Mouse (Mus musculus) intestine, embryonic 16.5 days (tissue): ENCODE data around the gene Psmb1. TPM values are rescaled to one million over a fixed set of nuclear protein-coding genes. Genes with fewer than 3 reads are reported as not detected.
A peak's percentile ranks its signal among the peaks of the same experiment; 100 is the strongest.
"Not testable (repeated sequence)": the region's sequence is repeated elsewhere in the genome, so short reads cannot be mapped to it uniquely, and the experiment has no call there.

Experiments
- ATAC-seq: fragments of 200-750 bp; cut with Nextera tagmentation; 2 replicates; pipeline ENCODE4 v1.8.0; 2017; ENCODE audit warnings: moderate TSS enrichment, moderate library complexity
- H3K27ac ChIP-seq: fragments of 300-500 bp; sonication (generic); 2 replicates; pipeline ENCODE4 v1.5.1; 2014; ENCODE audit warnings: mild to moderate bottlenecking, low read length
- H3K27me3 ChIP-seq: fragments of 300-500 bp; sonication (generic); replicated peaks from 2 replicates; pipeline ENCODE4 v1.6.1; 2014; ENCODE audit warnings: low read length, control low read depth, mixed read lengths; ENCODE audit not compliant: control insufficient read depth, insufficient read depth
- H3K36me3 ChIP-seq: fragments of 300-500 bp; sonication (generic); 2 replicates; pipeline ENCODE4 v1.6.1; 2014; ENCODE audit warnings: low read length, control low read depth; ENCODE audit not compliant: control insufficient read depth, insufficient read depth
- H3K4me1 ChIP-seq: fragments of 300-500 bp; sonication (generic); 2 replicates; pipeline ENCODE4 v1.6.1; 2014; ENCODE audit warnings: low read length, control low read depth, mixed read lengths; ENCODE audit not compliant: control insufficient read depth, insufficient read depth
- H3K4me2 ChIP-seq: fragments of 300-500 bp; sonication (generic); 2 replicates; pipeline ENCODE4 v1.6.1; 2014; ENCODE audit warnings: low read depth, low read length, control low read depth
- H3K4me3 ChIP-seq: fragments of 300-500 bp; sonication (generic); 2 replicates; pipeline ENCODE4 v1.5.1; 2014; ENCODE audit warnings: mild to moderate bottlenecking, low read length
- H3K9ac ChIP-seq: fragments of 300-500 bp; sonication (generic); 2 replicates; pipeline ENCODE4 v1.6.1; 2014; ENCODE audit warnings: low read depth, low read length
- H3K9me3 ChIP-seq: fragments of 300-500 bp; sonication (generic); 2 replicates; pipeline ENCODE4 v1.6.1; 2016; ENCODE audit warnings: low read length, control low read depth; ENCODE audit not compliant: control insufficient read depth
- WGBS: fragments of 180-500 bp; shearing (Covaris S2); extraction: QIAGEN DNeasy Blood & Tissue Kit; methylation state at CpG from one replicate; pipeline ENCODE4 v1.1.7; 2014; 5-methylcytosine and 5-hydroxymethylcytosine counted together
- polyA plus RNA-seq: library from polyadenylated mRNA; unstranded; fragments of >200 nt; fragmentation: Nextera tagmentation; extraction: Ambion mirVana; gene quantifications from 2 replicates; pipeline ENCODE4 v1.2.1, GENCODE M21; 2015

The Psmb1 gene
- polyA plus RNA-seq, 1 experiment from 2014 or later = 252 TPM

DNA sequence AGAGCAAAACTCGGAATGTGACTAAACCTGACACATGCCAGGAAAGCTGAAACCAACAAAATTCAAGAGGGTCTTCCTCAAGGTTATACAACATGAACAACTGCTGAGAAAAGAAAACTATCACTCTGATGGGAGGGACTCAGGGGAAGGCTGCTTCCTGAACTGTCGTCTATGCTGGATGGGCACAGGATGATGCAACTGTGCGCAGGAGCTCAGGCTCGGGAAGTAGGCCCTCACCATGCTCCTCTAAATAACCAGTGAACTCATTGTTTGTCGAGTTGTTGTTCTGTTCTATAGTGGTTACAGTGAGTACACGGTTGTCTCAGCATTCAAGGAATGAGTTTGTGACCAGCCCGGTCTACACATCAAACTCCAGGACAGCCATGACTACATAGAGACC, 9.0 kb downstream of the Psmb1 start:
- Histone ChIP-seq H3K9ac (no peak overlapping the region), H3K9me3 (no peaks in the 10 kb centered on the region), H3K4me1 (no peaks in the 10 kb centered on the region), H3K27me3 (no peaks in the 10 kb centered on the region), H3K4me3 (no peak overlapping the region), H3K27ac (no peak overlapping the region), H3K36me3 (peaks cover 12% of the 10 kb centered on the region; the same call in 1 of the 2 replicates), H3K4me2 (no peak overlapping the region)
- no peak for ATAC-seq
- 91% methylated on average over 7 of the region's 7 CpGs for WGBS

- Histone ChIP-seq H3K36me3 (peaks cover 32% of the 10 kb centered on the region), H3K4me1 (no peaks in the 10 kb centered on the region), H3K27ac (no peak overlapping the region), H3K9me3 (no peaks in the 10 kb centered on the region), H3K27me3 (no peaks in the 10 kb centered on the region), H3K4me2 (no peak overlapping the region), H3K9ac (no peak overlapping the region), H3K4me3 (no peak overlapping the region)
- 89% methylated on average over 4 of the region's 4 CpGs for WGBS
- ATAC-seq = no peak
These were observed 26.9 kb downstream of the Psmb1 start for GRCm38 (mm10) chr17:15472671-15473070.

- H3K4me3 ChIP-seq = no peak overlapping the region
- peaks cover 3% of the 10 kb centered on the region for H3K36me3 ChIP-seq
- no peak overlapping the region for H3K9ac ChIP-seq
- no peaks in the 10 kb centered on the region for H3K4me1 ChIP-seq
- WGBS = 23% methylated on average over 5 of the region's 5 CpGs
- ATAC-seq = peak; percentile 66
- no peaks in the 10 kb centered on the region for H3K9me3 ChIP-seq
- H3K4me2 ChIP-seq = no peak overlapping the region
- H3K27ac ChIP-seq = no peak overlapping the region
- H3K27me3 ChIP-seq = no peaks in the 10 kb centered on the region
These were observed 31.9 kb downstream of the Psmb1 start for GRCm38 (mm10) chr17:15467669-15468068.

DNA sequence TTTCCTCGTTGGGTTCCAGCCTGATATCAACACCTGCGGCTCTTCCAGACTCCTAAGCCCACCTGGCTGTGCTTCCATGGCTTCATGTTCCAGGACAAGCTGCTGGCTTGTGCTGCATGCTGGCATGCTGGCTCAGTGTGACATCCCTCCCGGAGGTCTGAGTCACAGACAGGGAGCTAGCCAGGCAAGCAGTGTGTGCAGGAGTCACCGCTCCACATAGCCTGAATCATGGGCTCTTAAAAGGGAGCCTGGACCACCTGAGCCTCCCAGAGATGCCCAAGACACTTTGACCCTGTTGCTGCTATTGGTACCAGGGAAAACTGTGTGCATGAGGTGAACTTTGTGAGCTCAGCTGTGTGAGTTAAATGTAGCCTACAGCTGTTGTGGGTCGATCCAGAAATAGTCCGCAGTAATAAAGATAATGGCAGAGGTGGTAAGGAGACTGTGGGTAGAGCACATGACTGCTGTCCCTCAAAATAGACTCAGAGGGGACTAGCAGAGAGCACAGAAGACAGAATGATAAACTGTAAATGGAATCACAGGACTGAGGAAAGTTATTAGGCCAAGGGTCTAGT, 37.5 kb downstream of the Psmb1 start:
- no peak overlapping the region for H3K4me3 ChIP-seq
- H3K4me2 ChIP-seq = no peak overlapping the region
- no peak overlapping the region for H3K9ac ChIP-seq
- ATAC-seq = no peak
- H3K36me3 ChIP-seq = no peaks in the 10 kb centered on the region
- no peak overlapping the region for H3K27ac ChIP-seq
- H3K9me3 ChIP-seq = no peaks in the 10 kb centered on the region
- 88% methylated on average over 6 of the region's 6 CpGs for WGBS
- H3K4me1 ChIP-seq = no peaks in the 10 kb centered on the region
- H3K27me3 ChIP-seq = no peaks in the 10 kb centered on the region

- no peaks in the 10 kb centered on the region for H3K9me3 ChIP-seq
- no peak overlapping the region for H3K4me2 ChIP-seq
- H3K27ac ChIP-seq = no peak overlapping the region
- 88% methylated on average over 4 of the region's 4 CpGs for WGBS
- H3K27me3 ChIP-seq = no peaks in the 10 kb centered on the region
- H3K9ac ChIP-seq = no peak overlapping the region
- H3K36me3 ChIP-seq = no peaks in the 10 kb centered on the region
- H3K4me1 ChIP-seq = no peaks in the 10 kb centered on the region
- no peak overlapping the region for H3K4me3 ChIP-seq
- ATAC-seq = no peak
These were observed 39.8 kb downstream of the Psmb1 start for GRCm38 (mm10) chr17:15459761-15460160.

DNA sequence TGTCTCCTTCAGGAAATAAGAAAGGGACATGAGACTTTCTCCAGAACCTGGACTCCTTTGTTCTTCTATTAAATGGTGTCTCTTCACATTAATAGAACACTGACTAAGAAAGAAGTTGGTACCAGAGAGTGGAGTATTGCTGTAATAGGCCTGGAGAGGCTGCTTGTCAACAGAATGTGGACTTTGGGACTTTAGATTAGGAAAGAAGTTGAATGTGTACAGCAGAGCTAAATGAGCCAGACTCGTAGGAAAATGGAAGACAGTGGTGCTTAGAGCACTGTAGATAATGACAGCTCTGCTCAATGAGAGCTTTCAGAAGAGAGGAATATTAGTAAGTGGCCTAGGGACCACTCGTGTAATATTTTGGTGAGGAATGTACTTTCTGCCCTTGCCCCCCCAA, 43.0 kb downstream of the Psmb1 start:
- no peaks in the 10 kb centered on the region for H3K27me3 ChIP-seq
- WGBS = 76% methylated on average over 2 of the region's 2 CpGs
- peak; percentile 87 for ATAC-seq

DNA sequence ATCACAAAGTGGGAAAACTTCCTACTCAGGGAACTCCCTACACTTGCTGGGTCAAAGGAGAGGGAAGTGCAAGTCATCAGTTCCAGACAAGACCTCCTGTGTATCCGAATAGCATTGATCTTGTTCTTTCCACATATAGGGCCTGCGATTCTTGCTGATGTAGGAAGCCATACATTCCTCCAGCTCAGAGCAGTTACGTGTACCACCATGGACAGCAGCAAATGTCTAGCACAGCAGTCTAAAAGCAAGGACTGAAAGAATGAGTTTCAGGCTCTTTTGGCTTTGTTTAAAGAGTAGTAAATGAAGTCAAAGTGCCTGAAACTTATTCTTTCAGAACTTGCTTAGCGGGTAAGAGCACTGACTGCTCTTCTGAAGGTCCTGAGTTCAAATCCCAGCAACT, 44.3 kb downstream of the Psmb1 start:
- Histone ChIP-seq H3K9me3 (no peaks in the 10 kb centered on the region), H3K27ac (no peak overlapping the region), H3K4me1 (no peaks in the 10 kb centered on the region), H3K36me3 (no peaks in the 10 kb centered on the region), H3K4me2 (no peak overlapping the region), H3K4me3 (no peak overlapping the region), H3K27me3 (no peaks in the 10 kb centered on the region), H3K9ac (no peak overlapping the region)
- WGBS = 75% methylated on average over 4 of the region's 4 CpGs
- no peak for ATAC-seq

More for the DNA sequence above, 43.0 kb downstream of the Psmb1 start:
- Histone ChIP-seq H3K27ac (no peak overlapping the region), H3K9me3 (no peaks in the 10 kb centered on the region), H3K4me1 (no peaks in the 10 kb centered on the region), H3K4me3 (no peak overlapping the region), H3K9ac (no peak overlapping the region), H3K4me2 (no peak overlapping the region), H3K36me3 (no peaks in the 10 kb centered on the region)

DNA sequence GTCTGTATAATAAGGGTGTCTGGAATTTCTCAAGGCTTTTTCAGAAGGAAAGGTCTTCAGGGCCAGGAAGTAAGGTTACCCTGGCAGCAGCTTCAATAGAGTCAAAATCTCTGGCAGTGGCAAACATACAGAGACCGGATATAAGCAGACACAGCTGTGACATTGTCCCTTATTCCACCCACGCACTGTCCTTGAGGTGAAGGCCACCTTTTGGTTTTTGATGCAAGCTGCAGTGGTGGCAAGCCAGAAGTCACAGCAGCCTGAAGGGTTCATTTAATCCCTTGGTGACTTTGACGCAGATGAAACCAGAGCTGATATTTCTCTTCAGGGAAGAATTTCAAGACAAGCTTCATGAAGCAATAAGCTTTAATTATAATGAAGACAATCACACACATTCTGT, 49.9 kb downstream of the Psmb1 start:
- no peak overlapping the region for H3K4me2 ChIP-seq

GRCm38 (mm10) chr17:15449144-15449543, 50.4 kb downstream of the Psmb1 start:
- not testable (repeated sequence) for H3K9ac ChIP-seq, H3K4me3 ChIP-seq, H3K27ac ChIP-seq, H3K4me1 ChIP-seq, H3K36me3 ChIP-seq, H3K4me2 ChIP-seq, H3K27me3 ChIP-seq, H3K9me3 ChIP-seq, ATAC-seq
- 69% methylated on average over 6 of the region's 6 CpGs for WGBS

More for the DNA sequence above, 49.9 kb downstream of the Psmb1 start:
- no peak overlapping the region for H3K9ac ChIP-seq
- H3K4me3 ChIP-seq = no peak overlapping the region
- no peaks in the 10 kb centered on the region for H3K36me3 ChIP-seq
- H3K9me3 ChIP-seq = no peaks in the 10 kb centered on the region
- H3K27ac ChIP-seq = no peak overlapping the region
- 75% methylated on average over 3 of the region's 3 CpGs for WGBS
- no peak for ATAC-seq
- no peaks in the 10 kb centered on the region for H3K27me3 ChIP-seq
- H3K4me1 ChIP-seq = no peaks in the 10 kb centered on the region

DNA sequence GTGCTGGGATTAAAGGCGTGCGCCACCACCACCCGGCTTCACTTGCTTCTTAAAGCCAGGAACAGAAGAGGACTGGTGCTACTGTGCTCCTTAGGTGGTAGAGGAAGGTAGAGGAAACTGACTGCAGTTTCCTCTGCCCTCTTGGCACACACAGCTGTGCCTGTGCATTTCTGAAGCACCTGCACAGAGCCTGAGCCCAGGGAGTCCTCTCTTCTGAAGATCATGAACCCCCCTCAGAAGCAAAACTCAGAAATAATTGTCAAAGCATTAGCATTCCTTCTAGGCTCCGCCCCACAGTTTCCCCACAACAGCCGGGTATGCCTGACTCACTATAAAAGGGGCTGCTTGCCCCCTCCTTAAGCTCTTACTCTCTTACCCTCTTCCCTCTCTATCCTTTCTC, 51.7 kb downstream of the Psmb1 start:
- WGBS = 61% methylated on average over 5 of the region's 5 CpGs
- H3K4me3 ChIP-seq = no peak overlapping the region
- no peaks in the 10 kb centered on the region for H3K36me3 ChIP-seq
- no peaks in the 10 kb centered on the region for H3K9me3 ChIP-seq
- H3K27ac ChIP-seq = no peak overlapping the region
- H3K4me1 ChIP-seq = no peaks in the 10 kb centered on the region
- no peak overlapping the region for H3K4me2 ChIP-seq
- no peaks in the 10 kb centered on the region for H3K27me3 ChIP-seq
- no peak for ATAC-seq
- no peak overlapping the region for H3K9ac ChIP-seq
